Mouse (Mus musculus): ENCODE data around the gene Clic4. TPM values are rescaled to one million over a fixed set of nuclear protein-coding genes. Genes with fewer than 3 reads are reported as not detected.

The Clic4 gene
- total RNA-seq, 2 experiments from 2014 or later: 27.1 to 27.6 TPM

GRCm38 (mm10) chr4:135171304-135171875 is 101.2 kb downstream of the Clic4 start:
- intact Hi-C loops (cut with DNase I): no loop called here

GRCm38 (mm10) chr4:135169501-135169900 is 103.1 kb downstream of the Clic4 start:
- intact Hi-C loops (cut with DNase I): no loop called here
- DNase-seq (ENCODE audit: extremely low spot score in 1 of 2, low spot score in 2 of 2): no peak

More at GRCm38 (mm10) chr4:135171304-135171875, 101.2 kb downstream of the Clic4 start:
- no peak for DNase-seq (ENCODE audit: extremely low spot score in 1 of 2, low spot score in 2 of 2)

- intact Hi-C loops (cut with DNase I): no loop called here
- DNase-seq (ENCODE audit: extremely low spot score in 1 of 2, low spot score in 2 of 2): no peak
Observed at GRCm38 (mm10) chr4:135169096-135169495, 103.5 kb downstream of the Clic4 start.

GRCm38 (mm10) chr4:135167816-135168527 is 104.6 kb downstream of the Clic4 start:
- no peak for DNase-seq (ENCODE audit: extremely low spot score in 1 of 2, low spot score in 2 of 2)

GRCm38 (mm10) chr4:135166413-135167225 is 106.0 kb downstream of the Clic4 start:
- DNase-seq (ENCODE audit: extremely low spot score in 1 of 2, low spot score in 2 of 2): peak in 1 of 2 experiments; percentile 58
- intact Hi-C loops (cut with DNase I): no loop called here

More at GRCm38 (mm10) chr4:135167816-135168527, 104.6 kb downstream of the Clic4 start:
- intact Hi-C loops (cut with DNase I): no loop called here

GRCm38 (mm10) chr4:135165761-135166160 is 106.9 kb downstream of the Clic4 start:
- no peak for DNase-seq (ENCODE audit: extremely low spot score in 1 of 2, low spot score in 2 of 2)
- intact Hi-C loops (cut with DNase I): no loop called here

Other genes with a start within 250 kb of the Clic4 start
- gene Runx3, start 152.2 kb downstream of the Clic4 start, total RNA-seq (2021): not detected
- 100 to 1,000 TPM; 133 to 134 TPM for gene Srrm1, start 80.5 kb upstream of the Clic4 start, total RNA-seq (2021)
- under 1 TPM; 0.36 to 0.54 TPM for gene Ncmap, start 125.4 kb upstream of the Clic4 start, total RNA-seq (2021)
- gene Rcan3, start 161.0 kb upstream of the Clic4 start, total RNA-seq (2021): 10 to 100 TPM; 47.6 to 54.9 TPM
- gene Stpg1, start 222.0 kb upstream of the Clic4 start, total RNA-seq (2021): 1 to 10 TPM in 1 of 2 experiments, under 1 TPM in 1; 0.81 to 1.3 TPM
- gene Nipal3, start 222.2 kb upstream of the Clic4 start, total RNA-seq (2021): 10 to 100 TPM; 90.9 to 96.8 TPM

All from left cerebral cortex, postnatal 10 days (tissue).